Mouse (Mus musculus) E14TG2a.4 (cell line): ENCODE measurements around the gene Top1.

Experiments used
- CTCF ChIP-seq: conservative IDR thresholded peaks from 2 replicates; pipeline ENCODE4 v1.5.1; 2014; ENCODE audit warnings: low read length
- NANOG ChIP-seq: IDR thresholded peaks from 2 replicates; pipeline ENCODE4 v1.6.1; 2014; ENCODE audit warnings: borderline replicate concordance, low read length, mixed read lengths
- POU5F1 ChIP-seq: IDR thresholded peaks from 2 replicates; pipeline ENCODE4 v1.6.1; 2014; ENCODE audit warnings: low read length, borderline replicate concordance

DNA sequence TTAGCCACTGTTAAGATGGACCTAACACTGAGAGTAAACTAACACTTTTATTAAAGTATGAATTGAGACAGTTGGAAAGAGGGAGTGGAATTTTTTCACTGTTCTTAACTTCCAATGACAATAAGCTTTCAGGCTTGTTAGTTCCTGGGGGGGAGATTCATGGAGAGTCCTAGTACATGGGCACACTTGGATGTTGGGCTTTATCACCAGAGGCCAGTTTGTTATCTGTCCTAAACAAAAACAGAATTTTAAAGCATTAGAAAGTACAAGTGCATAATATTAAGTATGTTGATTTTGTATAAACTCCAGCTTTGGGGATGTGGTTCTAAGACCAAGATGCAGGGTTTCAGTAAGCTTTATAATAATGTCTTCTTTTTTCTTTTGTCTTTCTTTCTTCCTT, 13.1 kb downstream of the Top1 start:
- no peak for TF ChIP-seq CTCF
- TF ChIP-seq POU5F1 = no peak
- TF ChIP-seq NANOG = no peak
